Mouse (Mus musculus) MEL-GATA-1-ER (cell line): ENCODE data around the gene Sv2b.
"Not testable (repeated sequence)": the region's sequence is repeated elsewhere in the genome, so short reads cannot be mapped to it uniquely, and the experiment has no call there.

ENCODE experiments used
- DNase-seq: peaks from one replicate; pipeline ENCODE4 v3.0.0-alpha.2; 2012; ENCODE audit warnings: low read depth; ENCODE audit errors: extremely low read depth

The Sv2b gene

GRCm38 (mm10) chr7:75308457-75309312, at the start of gene Sv2b:
TSS of gene Sv2b (minus strand) at chr7:75309262.
- no peak for DNase-seq

GRCm38 (mm10) chr7:75358284-75358851, 49.3 kb upstream of the Sv2b start:
- DNase-seq, result no peak

- DNase-seq, result no peak
Measured at GRCm38 (mm10) chr7:75355521-75355920, 46.5 kb upstream of the Sv2b start.

GRCm38 (mm10) chr7:75352777-75353374, 43.8 kb upstream of the Sv2b start:
- DNase-seq, result no peak

GRCm38 (mm10) chr7:75350172-75350571, 41.1 kb upstream of the Sv2b start:
- DNase-seq, result no peak

GRCm38 (mm10) chr7:75332311-75332710, 23.2 kb upstream of the Sv2b start:
- no peak for DNase-seq

GRCm38 (mm10) chr7:75329740-75330142, 20.7 kb upstream of the Sv2b start:
- DNase-seq, result no peak

GRCm38 (mm10) chr7:75328721-75329362, 19.8 kb upstream of the Sv2b start:
- no peak for DNase-seq

GRCm38 (mm10) chr7:75325273-75325672, 16.2 kb upstream of the Sv2b start:
- no peak for DNase-seq

GRCm38 (mm10) chr7:75322742-75323141, 13.7 kb upstream of the Sv2b start:
- not testable (repeated sequence) for DNase-seq

- DNase-seq, result no peak
Measured at GRCm38 (mm10) chr7:75320009-75320408, 10.9 kb upstream of the Sv2b start.

GRCm38 (mm10) chr7:75318320-75318719, 9.3 kb upstream of the Sv2b start:
- DNase-seq, result no peak

- DNase-seq, result no peak
Measured at GRCm38 (mm10) chr7:75314873-75315272, 5.8 kb upstream of the Sv2b start.

GRCm38 (mm10) chr7:75309570-75309969, 508 bp upstream of the Sv2b start:
- DNase-seq, result no peak

GRCm38 (mm10) chr7:75308140-75308456, 964 bp downstream of the Sv2b start:
- no peak for DNase-seq

- no peak for DNase-seq
Measured at GRCm38 (mm10) chr7:75307570-75308087, 1.4 kb downstream of the Sv2b start.

GRCm38 (mm10) chr7:75305901-75306465, 3.1 kb downstream of the Sv2b start:
- no peak for DNase-seq

GRCm38 (mm10) chr7:75302523-75303215, 6.4 kb downstream of the Sv2b start:
- DNase-seq, result no peak

- DNase-seq, result no peak
Measured at GRCm38 (mm10) chr7:75299245-75299644, 9.8 kb downstream of the Sv2b start.

GRCm38 (mm10) chr7:75296688-75297119, 12.4 kb downstream of the Sv2b start:
- DNase-seq, result no peak
